Mouse (Mus musculus) small intestine, adult 2 months (tissue): ENCODE data around the gene 1600002K03Rik.

ENCODE experiments used
- CTCF ChIP-seq: fragments of 200-500 bp; IDR thresholded peaks from 2 replicates; pipeline ENCODE4 v1.5.1; 2012; ENCODE audit warnings: low read depth, mild to moderate bottlenecking, control low read depth, inconsistent platforms, low read length, moderate library complexity, mixed read lengths; ENCODE audit not compliant: insufficient replicate concordance, insufficient read length; ENCODE audit errors: extremely low read depth
- POLR2A ChIP-seq: fragments of 200-500 bp; IDR thresholded peaks from 2 replicates; pipeline ENCODE4 v1.6.1; 2012; ENCODE audit warnings: low read depth, mild to moderate bottlenecking, control low read depth, inconsistent platforms, low read length, moderate library complexity

- TF ChIP-seq CTCF (no peak), POLR2A (no peak)
Measured at GRCm38 (mm10) chr10:80145896-80146295, 26.8 kb upstream of the 1600002K03Rik start.
